ENCODE assay signal across 8 mouse cellular contexts in the genomic region with DNA sequence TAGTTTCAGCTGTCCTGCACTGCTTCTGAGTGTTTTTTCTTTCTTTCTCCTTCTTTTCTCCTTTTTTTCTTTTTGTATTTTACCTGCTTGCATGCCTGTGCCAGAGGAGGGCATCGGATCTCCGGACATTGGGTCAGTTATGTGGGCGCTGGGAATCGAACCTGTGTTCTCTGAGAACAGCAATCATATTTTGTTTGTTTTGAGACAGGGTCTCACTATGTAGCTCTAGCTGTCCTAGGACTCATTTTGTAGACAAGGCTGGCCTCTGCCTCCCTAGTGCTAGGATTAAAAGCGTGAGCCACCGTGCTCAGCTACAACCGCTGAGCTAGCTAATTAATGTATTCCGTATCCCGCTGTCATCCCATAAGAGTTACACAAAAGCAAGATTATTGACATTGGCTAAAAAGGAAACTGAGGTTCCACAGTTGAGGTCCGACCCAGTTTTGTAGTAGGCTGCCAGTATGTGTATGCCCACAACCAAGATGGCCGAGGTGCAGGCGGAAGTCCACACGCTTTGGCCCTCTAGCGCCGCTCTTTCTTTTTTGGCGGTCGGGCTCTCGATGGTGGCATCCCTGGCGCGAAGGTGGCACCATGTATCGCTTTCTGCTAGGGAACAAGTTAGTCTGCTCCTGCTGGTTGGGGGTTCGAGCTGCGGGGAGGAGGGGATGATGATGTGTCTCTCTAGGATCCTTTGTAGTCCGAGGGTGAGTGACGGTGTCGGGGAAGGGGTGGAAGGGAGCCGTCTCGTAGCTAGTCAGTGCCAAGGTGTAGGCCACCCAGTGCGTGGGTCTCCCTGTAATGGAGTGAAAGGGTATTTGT. TPM values are rescaled to one million over a fixed set of nuclear protein-coding genes. Genes with fewer than 3 reads are reported as not detected.
DNase-seq lines count a peak whose midpoint lies in the region; ATAC-seq lines count a peak whose summit lies in the region.

No protein-coding gene starts in this region.

- H3K9ac ChIP-seq in hindbrain, embryonic 14.5 days, result peak overlapping the region; percentile 66

- H3K36me3 ChIP-seq in hindbrain, embryonic 14.5 days (replicated peaks; ENCODE audit: control insufficient read depth, insufficient read depth), result peaks cover 15% of the 10 kb centered on the region

- H3K4me2 ChIP-seq in hindbrain, embryonic 14.5 days (replicated peaks), result peak overlapping the region; percentile 79

- no peaks in the 10 kb centered on the region for H3K27me3 ChIP-seq in hindbrain, embryonic 14.5 days (ENCODE audit: control insufficient read depth, insufficient read depth, low read length)

- DNase-seq in NIH3T3 (ENCODE audit: low read depth), result peak; percentile 86
- peak; percentile 88 to 91 for DNase-seq in cerebellum, postnatal 25 days
- peak; percentile 79 to 82 for DNase-seq in frontal cortex, postnatal 36 days (ENCODE audit: low spot score in 2 of 2)
- peak; percentile 84 for DNase-seq in hindbrain, embryonic 14.5 days (ENCODE audit: low spot score)
- peak; percentile 66 to 76 for DNase-seq in layer of hippocampus, postnatal 25 days (ENCODE audit: extremely low spot score in 1 of 2, low spot score in 1 of 2)
- peak; percentile 81 for DNase-seq in lung, postnatal 14 days
- peak; percentile 74 for DNase-seq in ovary, postnatal 36 days (ENCODE audit: low spot score)
- DNase-seq in thymus, postnatal 10 days (ENCODE audit: low spot score in 2 of 2), result peak; percentile 67 to 71

- peak overlapping the region; percentile 83 for H3K27ac ChIP-seq in hindbrain, embryonic 14.5 days

- under 1% methylated on average over 29 of the region's 29 CpGs for WGBS in hindbrain, embryonic 14.5 days

- peaks cover 42% of the 10 kb centered on the region for H3K4me1 ChIP-seq in hindbrain, embryonic 14.5 days (replicated peaks; ENCODE audit: control insufficient read depth, insufficient read depth, low read length)

- no peaks in the 10 kb centered on the region for H3K9me3 ChIP-seq in hindbrain, embryonic 14.5 days (ENCODE audit: control insufficient read depth, low read length)

- H3K4me3 ChIP-seq in hindbrain, embryonic 14.5 days (replicated peaks; ENCODE audit: low read length), result peak overlapping the region; percentile 52

- peak; percentile 70 for ATAC-seq in hindbrain, embryonic 14.5 days (ENCODE audit: low FRiP score)

RNA-seq across cellular contexts. Expression of gene Ier2, which starts 2.1 kb away (rescaled TPM):
- 17.4 and 20.1 TPM in 2 replicates for polyA plus RNA-seq in hindbrain, embryonic 14.5 days (2014; fragmentation: Nextera tagmentation; extraction: Ambion mirVana)
- 1 to 10 TPM; 8.8 to 9.6 TPM for total RNA-seq in layer of hippocampus, postnatal 25 days (2021)

RNA-seq across cellular contexts. Expression of gene Trmt1, which starts 21.3 kb away (rescaled TPM):
- polyA plus RNA-seq in hindbrain, embryonic 14.5 days (2014; fragmentation: Nextera tagmentation; extraction: Ambion mirVana), result 55.2 and 62.1 TPM in 2 replicates
- total RNA-seq in layer of hippocampus, postnatal 25 days (2021), result 100 to 1,000 TPM in 1 of 2 experiments, 10 to 100 TPM in 1; 83.4 to 101 TPM

RNA-seq across cellular contexts. Expression of gene Nacc1, which starts 22.9 kb away (rescaled TPM):
- 17.8 and 18.1 TPM in 2 replicates for polyA plus RNA-seq in hindbrain, embryonic 14.5 days (2014; fragmentation: Nextera tagmentation; extraction: Ambion mirVana)
- total RNA-seq in layer of hippocampus, postnatal 25 days (2021), result 10 to 100 TPM; 88.9 to 91.0 TPM

RNA-seq across cellular contexts. Expression of gene Lyl1, which starts 36.5 kb away (rescaled TPM):
- 3.8 and 5.1 TPM in 2 replicates for polyA plus RNA-seq in hindbrain, embryonic 14.5 days (2014; fragmentation: Nextera tagmentation; extraction: Ambion mirVana)
- 1 to 10 TPM; 2.1 to 2.8 TPM for total RNA-seq in layer of hippocampus, postnatal 25 days (2021)

RNA-seq across cellular contexts. Expression of gene G430095P16Rik, which starts 58.0 kb away (rescaled TPM):
- 0.55 and 0.71 TPM in 2 replicates for polyA plus RNA-seq in hindbrain, embryonic 14.5 days (2014; fragmentation: Nextera tagmentation; extraction: Ambion mirVana)
- total RNA-seq in layer of hippocampus, postnatal 25 days (2021), result not detected

Comparison
In these comparisons a context has a peak if more than half of its experiments do, and no peak if none do; other contexts are left out.
1. Peak in every context shown above with its lines: DNase-seq, ATAC-seq, H3K4me3 ChIP-seq and H3K27ac ChIP-seq.